Mouse (Mus musculus): ENCODE measurements at regions not wholly inside any gene's neighbourhood (a gene's known extent, or its start where the extent isn't known, plus 50 kb on each side); places are given as distances from the start of the nearest gene placed in this dataset.

- TF ChIP-seq CTCF (IDR thresholded peaks at IDR 0.05; ENCODE audit: low read depth) = no peak
- no peak for TF ChIP-seq EP300 (IDR thresholded peaks at IDR 0.05; ENCODE audit: low read depth)
Measured at GRCm38 (mm10) chr14:86293371-86293770, 847.7 kb downstream of the Diaph3 start.
